Mouse (Mus musculus) bone marrow macrophage, adult 2 months (primary cell): Measurements from ENCODE around the gene Mrps35.

Experiments
- CTCF ChIP-seq: IDR thresholded peaks from 2 replicates; pipeline ENCODE4 v1.5.1; 2012; ENCODE audit warnings: low read depth, mild to moderate bottlenecking, low read length, moderate library complexity
- POLR2A ChIP-seq: IDR thresholded peaks from 2 replicates; pipeline ENCODE4 v1.6.1; 2012; ENCODE audit warnings: mild to moderate bottlenecking, low read depth, low read length, borderline replicate concordance

GRCm38 (mm10) chr6:146995391-146995790 is 47.2 kb upstream of the Mrps35 start:
- TF ChIP-seq CTCF (no peak), POLR2A (no peak)
